Mouse (Mus musculus): ENCODE measurements around the gene Zic1.

GRCm38 (mm10) chr9:91385561-91386430, 20.2 kb upstream of the Zic1 start:
- TF ChIP-seq POLR2A (IDR thresholded peaks at IDR 0.05; ENCODE audit: insufficient read depth, low read length) (no peak), CTCF (IDR thresholded peaks at IDR 0.05; ENCODE audit: low read depth, low read length) (no peak), EP300 (IDR thresholded peaks at IDR 0.05; ENCODE audit: insufficient read depth, low read depth, low read length) (no peak)

Measured in ES-Bruce4 (cell line).